Mouse (Mus musculus) thymus, adult 2 months (tissue): ENCODE data around the gene Tmsb15b1. TPM values are rescaled to one million over a fixed set of nuclear protein-coding genes. Genes with fewer than 3 reads are reported as not detected.
"Not testable (repeated sequence)": the region's sequence is repeated elsewhere in the genome, so short reads cannot be mapped to it uniquely, and the experiment has no call there.

Experiments used
- DNase-seq: peaks from one replicate; pipeline ENCODE4 v3.0.0; 2021
- H3K27ac ChIP-seq: fragments of 200-500 bp; 2 replicates; pipeline ENCODE4 v1.5.1; 2012; ENCODE audit warnings: low read length, control low read depth; ENCODE audit not compliant: control insufficient read depth, insufficient read depth
- H3K27me3 ChIP-seq: fragments of 200-500 bp; 2 replicates; pipeline ENCODE4 v1.6.1; 2012; ENCODE audit warnings: mild to moderate bottlenecking, low read length, moderate library complexity, mixed read lengths; ENCODE audit not compliant: control insufficient read depth, insufficient read depth
- H3K36me3 ChIP-seq: fragments of 200-500 bp; 2 replicates; pipeline ENCODE4 v1.6.1; 2012; ENCODE audit warnings: mild to moderate bottlenecking, low read length, moderate library complexity; ENCODE audit not compliant: control insufficient read depth, insufficient read depth
- H3K4me1 ChIP-seq: fragments of 200-500 bp; replicated peaks from 2 replicates; pipeline ENCODE4 v1.6.1; 2012; ENCODE audit warnings: low read length; ENCODE audit not compliant: control insufficient read depth, insufficient read depth
- H3K4me3 ChIP-seq: fragments of 200-500 bp; 2 replicates; pipeline ENCODE4 v1.5.1; 2012; ENCODE audit warnings: mild to moderate bottlenecking, low read length, control low read depth, moderate library complexity; ENCODE audit not compliant: control insufficient read depth, insufficient read depth
- CTCF ChIP-seq: fragments of 200-500 bp; IDR thresholded peaks from 2 replicates; pipeline ENCODE4 v1.5.1; 2012; ENCODE audit warnings: mild to moderate bottlenecking, control low read depth, low read length, moderate library complexity, borderline replicate concordance; ENCODE audit not compliant: control insufficient read depth, poor library complexity, insufficient read depth; ENCODE audit errors: extremely low read depth
- POLR2A ChIP-seq: fragments of 200-500 bp; IDR thresholded peaks from 2 replicates; pipeline ENCODE4 v1.6.1; 2012; ENCODE audit warnings: mild to moderate bottlenecking, low read length, control low read depth, moderate library complexity; ENCODE audit not compliant: control insufficient read depth, poor library complexity, insufficient read depth; ENCODE audit errors: extremely low read depth
- WGBS: fragments of 180-500 bp; shearing (Covaris S2); methylation state at CpG from one replicate; pipeline ENCODE4 v1.1.7; 2018; 5-methylcytosine and 5-hydroxymethylcytosine counted together
- polyA plus RNA-seq: library from polyadenylated mRNA; depleted of rRNA; stranded (reverse); fragments of >200 nt; gene quantifications from 2 replicates; pipeline ENCODE4 v1.2.3, GENCODE M21; 2012

The Tmsb15b1 gene
- polyA plus RNA-seq, 1 experiment = 1.3 TPM

GRCm38 (mm10) chrX:136992191-136992965 lies 15.7 kb upstream of the Tmsb15b1 start:
- no peak for DNase-seq

GRCm38 (mm10) chrX:136991274-136991673 lies 14.6 kb upstream of the Tmsb15b1 start:
- 43% methylated on average over 2 of the region's 2 CpGs for WGBS
- Histone ChIP-seq H3K4me1 (peaks cover 6% of the 10 kb centered on the region), H3K36me3 (no peaks in the 10 kb centered on the region), H3K4me3 (no peak overlapping the region), H3K27ac (no peak overlapping the region), H3K27me3 (no peaks in the 10 kb centered on the region)
- DNase-seq = no peak
- TF ChIP-seq CTCF = no peak
- no peak for TF ChIP-seq POLR2A

More at GRCm38 (mm10) chrX:136992191-136992965, 15.7 kb upstream of the Tmsb15b1 start:
- Histone ChIP-seq H3K4me3 (peak overlapping the region; percentile 72), H3K4me1 (peaks cover 3% of the 10 kb centered on the region; the same call in 1 of the 2 replicates), H3K27me3 (no peaks in the 10 kb centered on the region), H3K36me3 (no peaks in the 10 kb centered on the region), H3K27ac (no peak overlapping the region)
- 1% methylated on average over 19 of the region's 19 CpGs for WGBS
- TF ChIP-seq POLR2A (no peak), CTCF (no peak)

- H3K27ac ChIP-seq = no peak overlapping the region
- TF ChIP-seq POLR2A = no peak
- no peak for TF ChIP-seq CTCF
Observed at GRCm38 (mm10) chrX:136986039-136986438, 9.4 kb upstream of the Tmsb15b1 start.

DNA sequence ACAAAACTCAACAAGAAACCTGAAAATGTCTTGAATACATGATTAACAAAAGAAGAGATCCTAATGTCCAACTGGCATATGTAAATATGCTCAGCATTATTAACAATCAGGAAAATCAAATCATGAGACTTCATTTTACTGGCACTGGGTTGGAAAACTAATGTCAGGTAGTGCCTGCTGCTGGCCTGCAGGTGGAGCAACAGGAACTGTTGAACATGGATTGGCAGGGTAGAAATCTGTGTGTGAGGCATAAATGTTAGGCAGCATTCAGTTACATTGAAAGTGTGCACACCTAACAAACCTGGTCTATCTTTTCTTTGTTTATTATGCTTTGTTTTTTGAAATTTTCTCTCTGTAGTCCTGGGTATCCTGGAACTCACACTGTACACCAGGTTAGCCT lies 1.9 kb upstream of the Tmsb15b1 start:
- peaks cover 4% of the 10 kb centered on the region; the same call in 1 of the 2 replicates for H3K4me1 ChIP-seq
- no peak overlapping the region for H3K4me3 ChIP-seq
- no peaks in the 10 kb centered on the region for H3K36me3 ChIP-seq
- TF ChIP-seq CTCF (no peak), POLR2A (no peak)
- no peaks in the 10 kb centered on the region for H3K27me3 ChIP-seq
- no peak for DNase-seq
- H3K27ac ChIP-seq = no peak overlapping the region

More at GRCm38 (mm10) chrX:136986039-136986438, 9.4 kb upstream of the Tmsb15b1 start:
- Histone ChIP-seq H3K4me3 (no peak overlapping the region), H3K27me3 (no peaks in the 10 kb centered on the region), H3K36me3 (no peaks in the 10 kb centered on the region), H3K4me1 (peaks cover 6% of the 10 kb centered on the region)
- no peak for DNase-seq

GRCm38 (mm10) chrX:136975397-136975796 lies 1.3 kb downstream of the Tmsb15b1 start, which contains the start of gene Tmsb15b2:
Tmsb15b2 (minus strand) TSS chrX:136975497.
- H3K36me3 ChIP-seq, H3K4me1 ChIP-seq, H3K27me3 ChIP-seq, DNase-seq, H3K27ac ChIP-seq: not testable (repeated sequence)
- 96% methylated on average over 6 of the region's 6 CpGs for WGBS
- peak within 1 kb of the TSS; percentile 99 for H3K4me3 ChIP-seq

DNA sequence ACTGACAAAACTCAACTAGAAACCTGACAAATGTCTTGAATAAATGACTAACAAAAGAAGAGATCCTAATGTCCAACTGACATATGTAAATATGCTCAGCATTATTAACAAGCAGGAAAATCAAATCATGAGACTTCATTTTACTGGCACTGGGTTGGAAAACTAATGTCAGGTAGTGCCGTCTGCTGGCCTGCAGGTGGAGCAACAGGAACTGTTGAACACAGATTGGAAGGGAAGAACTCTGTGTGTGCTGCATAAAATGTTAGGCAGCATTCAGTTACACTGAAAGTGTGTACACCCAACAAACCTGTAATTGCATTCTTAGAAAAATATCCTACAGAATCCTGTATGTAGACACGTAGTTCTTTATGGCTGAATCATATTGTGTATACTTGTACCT lies 17.0 kb downstream of the Tmsb15b1 start:
- H3K36me3 ChIP-seq = no peaks in the 10 kb centered on the region
- H3K4me1 ChIP-seq = no peaks in the 10 kb centered on the region
- TF ChIP-seq POLR2A (no peak), CTCF (no peak)
- DNase-seq = no peak
- H3K4me3 ChIP-seq = no peak overlapping the region
- WGBS = 29% methylated on average over 2 of the region's 2 CpGs
- H3K27ac ChIP-seq = no peak overlapping the region
- no peaks in the 10 kb centered on the region for H3K27me3 ChIP-seq

- not testable (repeated sequence) for H3K36me3 ChIP-seq, H3K4me1 ChIP-seq, H3K4me3 ChIP-seq, H3K27ac ChIP-seq, H3K27me3 ChIP-seq, DNase-seq
- 92% methylated on average over 5 of the region's 5 CpGs for WGBS
Observed at GRCm38 (mm10) chrX:136958300-136958699, 18.4 kb downstream of the Tmsb15b1 start.

GRCm38 (mm10) chrX:136957583-136958279 lies 18.9 kb downstream of the Tmsb15b1 start:
- not testable (repeated sequence) for H3K4me3 ChIP-seq, H3K27me3 ChIP-seq, H3K36me3 ChIP-seq, H3K4me1 ChIP-seq, DNase-seq, H3K27ac ChIP-seq
- WGBS = 57% methylated on average over 13 of the region's 13 CpGs
